Mouse (Mus musculus) ES-E14 (cell line): ENCODE data around the gene Fbxl18. TPM values are rescaled to one million over a fixed set of nuclear protein-coding genes. Genes with fewer than 3 reads are reported as not detected.

ENCODE experiments used
- DNase-seq: peaks from one replicate; pipeline ENCODE4 v3.0.0-alpha.2; 2013; ENCODE audit warnings: low read depth, low spot score
- H3K27ac ChIP-seq: 2 replicates; pipeline ENCODE4 v1.5.1; 2012; ENCODE audit warnings: low read depth, mild to moderate bottlenecking, low read length, moderate library complexity, mixed read lengths; ENCODE audit not compliant: poor library complexity, insufficient read depth, severe bottlenecking
- H3K36me3 ChIP-seq: 2 replicates; pipeline ENCODE4 v1.6.1; 2012; ENCODE audit warnings: mild to moderate bottlenecking, low read length, moderate library complexity, mixed read lengths; ENCODE audit not compliant: control insufficient read depth, poor library complexity, insufficient read depth, severe bottlenecking
- H3K4me1 ChIP-seq, 2 experiments: fragments of 150-350 bp in 1 of 2; sonication (generic) in 1 of 2; 2 replicates each; pipeline ENCODE4 v1.6.1; 2012; ENCODE audit warnings: low read length in 2 of 2, mild to moderate bottlenecking in 1 of 2, mixed read lengths in 1 of 2; ENCODE audit not compliant: control insufficient read depth in 2 of 2, insufficient read depth in 2 of 2, poor library complexity in 1 of 2
- H3K4me3 ChIP-seq, 2 experiments: fragments of 150-350 bp in 1 of 2; sonication (generic) in 1 of 2; 2 replicates each; pipeline ENCODE4 v1.5.1; 2012; ENCODE audit warnings: low read length in 2 of 2, low read depth in 1 of 2, mild to moderate bottlenecking in 1 of 2, mixed read lengths in 1 of 2; ENCODE audit not compliant: insufficient read depth in 1 of 2, poor library complexity in 1 of 2, severe bottlenecking in 1 of 2
- H3K9ac ChIP-seq: 2 replicates; pipeline ENCODE4 v1.6.1; 2012; ENCODE audit warnings: low read depth, mild to moderate bottlenecking, low read length, mixed read lengths; ENCODE audit not compliant: poor library complexity, insufficient read depth, severe bottlenecking
- H3K9me3 ChIP-seq: fragments of 150-350 bp; sonication (generic); 2 replicates; pipeline ENCODE4 v1.6.1; 2012; ENCODE audit warnings: low read depth, mild to moderate bottlenecking, low read length; ENCODE audit not compliant: control insufficient read depth, insufficient read depth
- CHD2 ChIP-seq: IDR thresholded peaks from 2 replicates; pipeline ENCODE4 v1.6.1; 2014; ENCODE audit warnings: mild to moderate bottlenecking, low read depth, low read length, inconsistent platforms
- HCFC1 ChIP-seq: IDR thresholded peaks from 2 replicates; pipeline ENCODE4 v1.6.1; 2012; ENCODE audit warnings: low read length, inconsistent platforms, borderline replicate concordance; ENCODE audit not compliant: insufficient read depth
- MAFK ChIP-seq: IDR thresholded peaks from 2 replicates; pipeline ENCODE4 v1.6.1; 2014; ENCODE audit warnings: mild to moderate bottlenecking, low read depth, low read length, inconsistent platforms; ENCODE audit not compliant: insufficient read depth
- ZC3H11A ChIP-seq: IDR thresholded peaks from 2 replicates; pipeline ENCODE4 v1.6.1; 2012; ENCODE audit warnings: low read depth, mild to moderate bottlenecking, inconsistent platforms, low read length, borderline replicate concordance
- ZNF384 ChIP-seq: IDR thresholded peaks from 2 replicates; pipeline ENCODE4 v1.6.1; 2012; ENCODE audit warnings: low read depth, low read length, inconsistent platforms
- in situ Hi-C, 2 experiments: fragments of 600-800 bp; cut with MboI; formaldehyde crosslinking; loops; one replicate each; pipeline ENCODE4 v1.15.1; 2025; ENCODE audit warnings: low sequenced_read_pairs in 2 of 2, inconsistent platforms in 1 of 2; ENCODE audit not compliant: unreplicated experiment in 2 of 2
- total RNA-seq: library from RNA; depleted of rRNA; stranded (reverse); fragments of 300-350 nt; gene quantifications from 2 replicates; pipeline ENCODE4 v1.2.3, GENCODE M21; 2012

Gene Fbxl18
- total RNA-seq, 1 experiment, result 20.1 TPM

DNA sequence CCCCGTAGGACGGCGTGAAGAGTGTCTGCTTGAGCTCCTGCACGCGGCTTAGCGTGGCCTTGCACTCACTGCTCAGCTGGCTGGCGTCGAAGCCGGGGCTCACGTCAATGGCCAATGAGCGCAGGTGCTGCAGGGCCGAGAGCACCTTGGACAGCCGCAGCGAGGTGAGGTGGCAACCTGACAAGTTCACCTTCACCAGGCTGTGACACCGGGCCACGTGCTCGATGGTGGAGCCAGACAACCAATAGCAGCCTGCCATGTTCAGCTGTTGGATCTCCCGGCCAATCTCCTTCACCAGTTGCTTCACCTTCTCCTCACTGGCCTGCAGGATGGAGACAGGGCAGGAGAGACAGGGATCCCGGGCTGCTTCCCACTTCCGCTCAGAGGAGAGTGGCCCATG lies 8.5 kb downstream of the Fbxl18 start:
- Histone ChIP-seq H3K9ac (no peak overlapping the region), H3K36me3 (peaks cover 33% of the 10 kb centered on the region; the same call in 1 of the 2 replicates), H3K9me3 (no peaks in the 10 kb centered on the region), H3K27ac (no peak overlapping the region), H3K4me3 (no peak overlapping the region), H3K4me1 (peaks cover 0 to 22% of the 10 kb centered on the region in 2 experiments; a peak in 2 of 4 replicates)
- no peak for DNase-seq
- no peak for TF ChIP-seq HCFC1
- TF ChIP-seq ZNF384, result no peak
- TF ChIP-seq MAFK, result no peak
- no peak for TF ChIP-seq CHD2
- in situ Hi-C loops, result no loop called here

GRCm38 (mm10) chr5:142886181-142886580 lies 9.0 kb downstream of the Fbxl18 start:
- Histone ChIP-seq H3K36me3 (peaks cover 33% of the 10 kb centered on the region; the same call in 1 of the 2 replicates), H3K9ac (0 out of 2 replicates have a peak overlapping the region, but pooled peaks have one; percentile 20), H3K4me3 (peak overlapping the region; percentile 30 to 54; a peak in 3 of 4 replicates), H3K27ac (no peak overlapping the region), H3K9me3 (no peaks in the 10 kb centered on the region), H3K4me1 (peaks cover 0 to 27% of the 10 kb centered on the region in 2 experiments; a peak in 2 of 4 replicates)
- TF ChIP-seq HCFC1 (no peak), MAFK (no peak), CHD2 (no peak), ZC3H11A (no peak), ZNF384 (no peak)
- DNase-seq, result no peak
- in situ Hi-C loops, result no loop called here

DNA sequence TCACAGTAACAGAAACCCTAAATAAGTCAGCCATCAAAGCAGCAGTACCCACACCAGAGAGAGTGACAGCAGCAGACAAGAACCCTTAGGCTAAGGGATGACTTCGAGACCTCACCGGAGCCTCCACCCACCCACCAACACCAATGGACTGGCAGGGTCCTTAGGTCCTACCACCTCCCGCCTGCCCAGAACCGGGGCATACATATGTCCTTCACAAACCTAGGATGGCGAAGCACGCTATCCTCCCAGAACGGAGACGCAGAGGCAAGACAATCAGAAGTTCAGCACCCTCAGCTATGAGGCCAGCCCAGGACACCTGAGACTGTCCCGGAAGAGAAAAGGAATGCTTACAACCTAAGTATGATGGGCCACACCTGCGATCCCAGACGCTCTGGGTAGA lies 12.8 kb downstream of the Fbxl18 start:
- Histone ChIP-seq H3K4me1 (peaks cover 0 to 27% of the 10 kb centered on the region in 2 experiments; a peak in 2 of 4 replicates), H3K27ac (no peak overlapping the region), H3K9me3 (no peaks in the 10 kb centered on the region), H3K4me3 (no peak overlapping the region), H3K36me3 (peaks cover 46% of the 10 kb centered on the region), H3K9ac (no peak overlapping the region)
- TF ChIP-seq MAFK, result no peak
- no peak for TF ChIP-seq CHD2
- TF ChIP-seq ZC3H11A, result no peak
- TF ChIP-seq HCFC1, result no peak
- TF ChIP-seq ZNF384, result no peak
- no peak for DNase-seq
- in situ Hi-C loops, result no loop called here

DNA sequence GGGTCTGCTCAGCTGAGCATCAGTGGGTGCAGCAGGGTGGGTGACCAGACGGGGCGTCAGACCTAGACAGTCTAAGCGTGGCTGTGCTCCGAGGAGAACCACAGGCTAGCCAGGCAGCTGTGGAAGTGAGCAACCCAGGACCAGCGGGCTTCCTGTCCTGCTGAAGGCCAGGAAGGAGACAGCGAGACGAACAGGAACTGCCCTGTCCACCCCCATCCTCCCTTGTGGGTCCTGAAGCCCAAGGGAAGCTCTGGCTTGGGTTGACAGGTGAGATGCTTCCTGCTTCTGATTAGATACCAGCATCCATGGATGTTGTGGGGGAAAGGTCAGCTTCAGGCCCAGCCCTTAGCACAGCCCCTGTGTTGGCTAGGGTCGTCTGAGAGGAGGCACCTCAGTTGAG lies 13.3 kb downstream of the Fbxl18 start:
- DNase-seq, result no peak
- H3K36me3 ChIP-seq, result peaks cover 49% of the 10 kb centered on the region
- H3K4me1 ChIP-seq, result peaks cover 0 to 24% of the 10 kb centered on the region in 2 experiments; a peak in 2 of 4 replicates
- H3K27ac ChIP-seq, result peak overlapping the region; percentile 34; the same call in 1 of the 2 replicates
- H3K9me3 ChIP-seq, result no peaks in the 10 kb centered on the region
- in situ Hi-C loops, result no loop called here
- TF ChIP-seq CHD2 (no peak), ZNF384 (no peak), ZC3H11A (no peak), MAFK (no peak), HCFC1 (no peak)
- no peak overlapping the region for H3K4me3 ChIP-seq
- H3K9ac ChIP-seq, result no peak overlapping the region
